Mouse (Mus musculus): ENCODE data around the gene Vezt.

DNA sequence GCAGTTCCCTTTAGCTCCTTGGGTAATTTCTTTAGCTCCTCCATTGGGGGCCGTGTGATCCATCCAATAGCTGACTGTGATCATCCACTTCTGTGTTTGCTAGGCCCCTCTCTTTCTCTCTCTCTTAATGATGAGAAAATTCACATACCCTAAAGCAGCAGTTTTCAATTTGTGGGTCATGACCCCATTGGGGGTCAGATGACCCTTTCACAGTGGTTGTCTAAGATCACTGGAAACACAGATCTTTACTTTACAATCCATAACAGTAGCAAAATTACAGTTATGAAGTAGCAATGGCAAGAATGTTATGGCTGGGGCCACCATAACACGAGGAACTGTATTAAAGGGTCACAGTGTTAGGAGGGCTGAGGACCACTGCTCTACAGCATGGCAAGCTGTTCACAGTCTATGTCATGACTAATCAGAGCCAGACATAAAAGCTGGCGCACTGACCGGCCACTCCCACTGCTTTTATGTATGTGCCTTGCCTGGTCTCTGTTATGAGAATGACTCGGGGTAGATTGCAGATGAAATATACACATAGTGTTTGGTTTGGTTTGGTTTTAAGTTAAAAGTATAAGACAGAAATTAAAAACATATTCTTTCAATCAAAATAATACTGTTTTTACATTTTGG lies 125.7 kb downstream of the Vezt start:
- TF ChIP-seq POLR2A (IDR thresholded peaks at IDR 0.05; ENCODE audit: low read depth, low read length): no peak
- TF ChIP-seq MAX (IDR thresholded peaks at IDR 0.05; ENCODE audit: low read length): no peak
- no peak for TF ChIP-seq ZKSCAN1 (IDR thresholded peaks at IDR 0.05; ENCODE audit: borderline replicate concordance, low read depth, low read length)
- TF ChIP-seq POLR2AphosphoS2 (IDR thresholded peaks at IDR 0.05; ENCODE audit: low read depth, low read length): no peak
- no peak for TF ChIP-seq ETS1 (conservative IDR thresholded peaks at IDR 0.05; ENCODE audit: low read depth, low read length)
- TF ChIP-seq EP300 (IDR thresholded peaks at IDR 0.05; ENCODE audit: low read length): no peak

Measured in CH12.LX (cell line).